Mouse (Mus musculus) kidney, adult 2 months (tissue): Measurements from ENCODE around the gene Bpgm.

Source experiments
- CTCF ChIP-seq: fragments of 200-500 bp; conservative IDR thresholded peaks from 2 replicates; pipeline ENCODE4 v1.5.1; 2011; ENCODE audit warnings: low read depth, mild to moderate bottlenecking, control low read depth, low read length, moderate library complexity, mixed read lengths; ENCODE audit not compliant: insufficient read depth, insufficient read length
- POLR2A ChIP-seq: fragments of 200-500 bp; IDR thresholded peaks from one replicate; pipeline ENCODE4 v1.6.1; 2011; ENCODE audit warnings: low read depth, low read length, control low read depth

DNA sequence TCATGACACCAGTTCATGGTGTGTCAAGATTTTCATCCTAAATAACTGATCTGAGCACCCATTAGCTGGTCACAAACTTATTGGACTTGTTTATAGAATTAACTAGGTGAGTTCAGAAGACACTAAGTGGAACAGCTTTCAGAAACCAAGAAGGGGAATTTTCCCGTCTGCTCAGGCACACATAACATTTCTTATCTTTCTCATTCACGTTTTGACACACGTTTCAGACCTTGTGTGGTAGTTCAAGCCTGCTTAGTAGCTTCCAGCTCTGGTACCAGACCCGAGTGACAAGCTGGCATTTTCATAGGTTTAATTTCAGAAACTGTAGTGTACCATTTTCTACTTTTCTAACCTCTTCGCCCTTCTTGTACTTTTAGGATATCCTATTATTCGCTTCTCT lies 616 bp upstream of the Bpgm start:
- TF ChIP-seq POLR2A (no peak), CTCF (no peak)
